Mouse (Mus musculus) intestine, embryonic 16.5 days (tissue): Measurements from ENCODE around the gene Zdhhc17. TPM values are rescaled to one million over a fixed set of nuclear protein-coding genes. Genes with fewer than 3 reads are reported as not detected.

Experiments used
- ATAC-seq: fragments of 200-750 bp; cut with Nextera tagmentation; 2 replicates; pipeline ENCODE4 v1.8.0; 2017; ENCODE audit warnings: moderate TSS enrichment, moderate library complexity
- H3K27ac ChIP-seq: fragments of 300-500 bp; sonication (generic); 2 replicates; pipeline ENCODE4 v1.5.1; 2014; ENCODE audit warnings: mild to moderate bottlenecking, low read length
- H3K27me3 ChIP-seq: fragments of 300-500 bp; sonication (generic); replicated peaks from 2 replicates; pipeline ENCODE4 v1.6.1; 2014; ENCODE audit warnings: low read length, control low read depth, mixed read lengths; ENCODE audit not compliant: control insufficient read depth, insufficient read depth
- H3K36me3 ChIP-seq: fragments of 300-500 bp; sonication (generic); 2 replicates; pipeline ENCODE4 v1.6.1; 2014; ENCODE audit warnings: low read length, control low read depth; ENCODE audit not compliant: control insufficient read depth, insufficient read depth
- H3K4me1 ChIP-seq: fragments of 300-500 bp; sonication (generic); 2 replicates; pipeline ENCODE4 v1.6.1; 2014; ENCODE audit warnings: low read length, control low read depth, mixed read lengths; ENCODE audit not compliant: control insufficient read depth, insufficient read depth
- H3K4me2 ChIP-seq: fragments of 300-500 bp; sonication (generic); 2 replicates; pipeline ENCODE4 v1.6.1; 2014; ENCODE audit warnings: low read depth, low read length, control low read depth
- H3K4me3 ChIP-seq: fragments of 300-500 bp; sonication (generic); 2 replicates; pipeline ENCODE4 v1.5.1; 2014; ENCODE audit warnings: mild to moderate bottlenecking, low read length
- H3K9ac ChIP-seq: fragments of 300-500 bp; sonication (generic); 2 replicates; pipeline ENCODE4 v1.6.1; 2014; ENCODE audit warnings: low read depth, low read length
- H3K9me3 ChIP-seq: fragments of 300-500 bp; sonication (generic); 2 replicates; pipeline ENCODE4 v1.6.1; 2016; ENCODE audit warnings: low read length, control low read depth; ENCODE audit not compliant: control insufficient read depth
- WGBS: fragments of 180-500 bp; shearing (Covaris S2); extraction: QIAGEN DNeasy Blood & Tissue Kit; methylation state at CpG from one replicate; pipeline ENCODE4 v1.1.7; 2014; 5-methylcytosine and 5-hydroxymethylcytosine counted together
- polyA plus RNA-seq: library from polyadenylated mRNA; unstranded; fragments of >200 nt; fragmentation: Nextera tagmentation; extraction: Ambion mirVana; gene quantifications from 2 replicates; pipeline ENCODE4 v1.2.1, GENCODE M21; 2015

Gene Zdhhc17
- polyA plus RNA-seq, 1 experiment from 2014 or later = 14.8 TPM

DNA sequence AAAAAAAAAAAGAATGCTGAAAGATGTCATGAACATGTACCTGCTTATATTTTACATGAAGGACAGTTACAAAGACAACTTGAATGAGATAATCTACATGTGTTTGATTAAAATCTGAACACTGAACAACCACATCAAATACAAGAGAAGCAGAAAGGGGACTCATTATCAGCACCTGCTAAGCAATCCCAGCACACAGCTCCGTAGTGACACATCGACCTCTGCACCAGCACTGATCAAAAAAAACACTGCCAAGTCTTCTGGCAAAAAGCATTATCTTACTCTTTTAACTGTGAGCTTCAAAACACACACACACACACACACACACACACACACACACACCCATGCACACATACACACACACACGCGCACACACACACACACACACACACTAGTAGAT, 58.2 kb downstream of the Zdhhc17 start:
- Histone ChIP-seq H3K9ac (no peak overlapping the region), H3K4me1 (peaks cover 3% of the 10 kb centered on the region; the same call in 1 of the 2 replicates), H3K27ac (no peak overlapping the region), H3K4me2 (no peak overlapping the region), H3K36me3 (no peaks in the 10 kb centered on the region; the same call in 1 of the 2 replicates), H3K27me3 (no peaks in the 10 kb centered on the region), H3K4me3 (no peak overlapping the region), H3K9me3 (no peaks in the 10 kb centered on the region)
- 64% methylated on average over 4 of the region's 4 CpGs for WGBS
- ATAC-seq = no peak

DNA sequence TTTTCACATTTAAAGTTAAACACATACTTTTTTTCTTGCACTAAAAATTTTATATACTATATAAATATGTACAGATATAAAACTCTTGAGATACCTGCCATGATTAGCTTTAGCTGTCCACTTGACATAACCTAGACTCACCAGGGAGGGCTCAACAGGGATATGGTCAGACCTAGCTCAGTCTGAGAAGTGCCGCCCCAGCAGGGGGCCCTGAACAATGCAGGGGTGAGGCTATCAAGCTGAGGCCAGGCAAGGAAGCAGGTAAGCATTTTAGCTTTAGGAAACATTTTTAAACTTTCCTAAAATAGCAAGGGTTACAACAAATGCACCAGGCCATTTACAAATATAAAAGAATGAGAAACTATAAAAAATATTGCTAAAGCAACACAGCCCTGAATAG, 58.8 kb downstream of the Zdhhc17 start:
- H3K4me2 ChIP-seq = no peak overlapping the region
- H3K36me3 ChIP-seq = no peaks in the 10 kb centered on the region; the same call in 1 of the 2 replicates
- H3K4me3 ChIP-seq = no peak overlapping the region
- H3K27me3 ChIP-seq = no peaks in the 10 kb centered on the region
- H3K4me1 ChIP-seq = peaks cover 3% of the 10 kb centered on the region; the same call in 1 of the 2 replicates
- no peaks in the 10 kb centered on the region for H3K9me3 ChIP-seq
- ATAC-seq = no peak
- 94% methylated on average over 1 of the region's 1 CpGs for WGBS
- H3K27ac ChIP-seq = no peak overlapping the region
- no peak overlapping the region for H3K9ac ChIP-seq

DNA sequence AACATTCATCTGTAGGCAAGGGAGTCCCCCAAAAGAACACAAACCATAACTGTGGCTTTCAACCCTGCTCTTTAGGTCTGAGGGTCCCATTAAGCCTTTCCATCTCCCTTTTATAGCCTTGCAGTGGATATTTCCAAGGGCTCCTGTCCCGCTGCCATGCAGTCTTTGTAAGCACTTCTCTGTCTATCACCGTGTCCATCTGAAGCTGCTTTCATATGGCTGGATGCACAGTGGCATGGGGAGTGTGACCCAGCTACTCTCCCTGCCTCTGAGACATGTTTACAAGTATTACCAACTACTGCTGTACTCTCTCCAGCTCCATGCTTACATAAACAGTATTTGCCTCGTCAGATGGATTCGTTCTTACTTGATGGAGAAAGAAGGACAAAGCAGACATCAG, 62.4 kb downstream of the Zdhhc17 start:
- WGBS = 80% methylated on average over 4 of the region's 4 CpGs
- Histone ChIP-seq H3K4me2 (no peak overlapping the region), H3K27ac (no peak overlapping the region), H3K4me3 (no peak overlapping the region), H3K36me3 (0 out of 2 replicates have a peak, but pooled peaks cover 2% of the 10 kb centered on the region), H3K9me3 (no peaks in the 10 kb centered on the region), H3K9ac (no peak overlapping the region), H3K27me3 (no peaks in the 10 kb centered on the region), H3K4me1 (peaks cover 3% of the 10 kb centered on the region; the same call in 1 of the 2 replicates)
- no peak for ATAC-seq

DNA sequence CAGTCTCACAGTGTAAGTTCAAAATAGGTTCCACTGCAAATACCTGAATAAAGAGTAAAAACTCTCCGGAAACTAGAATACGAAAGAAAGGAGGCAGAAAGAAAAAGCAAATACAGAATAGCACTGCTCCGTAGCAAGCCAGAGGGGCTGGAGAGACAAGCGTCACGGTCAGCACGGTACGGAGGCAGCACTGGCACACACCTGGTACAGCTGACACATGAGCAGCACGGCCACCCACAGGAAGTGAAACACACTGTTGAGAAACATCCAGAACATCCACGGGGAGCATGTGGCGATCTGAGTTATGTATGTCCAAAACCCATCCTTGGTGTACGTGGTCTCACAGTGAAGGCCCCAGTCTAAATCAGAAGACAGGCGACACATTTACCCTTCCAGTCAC, 64.0 kb downstream of the Zdhhc17 start:
- H3K27me3 ChIP-seq = no peaks in the 10 kb centered on the region
- no peaks in the 10 kb centered on the region for H3K9me3 ChIP-seq
- H3K4me1 ChIP-seq = no peaks in the 10 kb centered on the region
- WGBS = 83% methylated on average over 12 of the region's 12 CpGs
- no peak overlapping the region for H3K27ac ChIP-seq
- H3K36me3 ChIP-seq = 0 out of 2 replicates have a peak, but pooled peaks cover 3% of the 10 kb centered on the region
- ATAC-seq = no peak
- H3K9ac ChIP-seq = no peak overlapping the region
- H3K4me2 ChIP-seq = no peak overlapping the region
- no peak overlapping the region for H3K4me3 ChIP-seq

DNA sequence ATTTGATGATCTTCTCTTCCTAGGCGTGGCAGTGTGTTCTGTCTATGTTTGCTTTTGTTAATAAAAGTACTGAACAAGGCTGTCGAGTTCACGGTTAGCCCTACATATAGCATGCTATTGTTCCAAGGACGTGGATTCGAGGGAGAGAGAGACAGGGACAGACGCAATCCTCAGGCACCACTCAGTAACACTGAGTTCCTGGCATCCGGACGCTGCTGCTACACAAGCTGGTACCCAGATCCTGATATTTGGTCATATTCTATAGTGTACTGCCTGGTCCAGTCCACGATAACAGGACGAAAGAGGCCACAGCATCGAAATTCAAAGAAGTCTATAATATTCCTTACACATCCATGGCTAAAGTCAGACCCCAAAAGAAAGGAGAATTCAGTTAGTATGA, 65.8 kb downstream of the Zdhhc17 start:
- H3K9ac ChIP-seq = no peak overlapping the region
- no peaks in the 10 kb centered on the region for H3K9me3 ChIP-seq
- no peak overlapping the region for H3K27ac ChIP-seq
- ATAC-seq = no peak
- H3K27me3 ChIP-seq = no peaks in the 10 kb centered on the region
- no peaks in the 10 kb centered on the region for H3K4me1 ChIP-seq
- H3K4me2 ChIP-seq = no peak overlapping the region
- 0 out of 2 replicates have a peak, but pooled peaks cover 3% of the 10 kb centered on the region for H3K36me3 ChIP-seq
- H3K4me3 ChIP-seq = no peak overlapping the region
- 90% methylated on average over 11 of the region's 11 CpGs for WGBS

DNA sequence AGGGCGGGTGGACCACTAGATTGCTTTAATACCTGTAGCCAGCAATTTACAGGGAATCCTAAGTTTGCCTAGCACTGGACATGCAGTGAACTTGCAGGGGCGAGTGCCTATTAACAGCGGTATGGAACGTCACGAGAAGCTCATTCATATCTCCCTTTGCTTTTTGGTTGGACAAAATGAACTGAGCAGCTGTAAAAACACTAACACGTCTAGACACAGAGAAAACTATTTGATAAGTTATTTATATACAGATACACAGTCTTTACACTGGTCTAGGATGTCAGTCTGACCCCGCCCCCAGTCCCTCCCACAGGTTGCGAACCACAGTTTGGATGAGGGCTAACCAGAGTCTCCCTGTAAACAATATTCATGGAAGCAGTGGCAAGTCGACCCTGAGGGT, 67.1 kb downstream of the Zdhhc17 start:
- ATAC-seq = no peak
- Histone ChIP-seq H3K4me3 (no peak overlapping the region), H3K4me2 (no peak overlapping the region), H3K9ac (no peak overlapping the region), H3K27me3 (no peaks in the 10 kb centered on the region), H3K9me3 (no peaks in the 10 kb centered on the region), H3K4me1 (no peaks in the 10 kb centered on the region), H3K27ac (no peak overlapping the region), H3K36me3 (peaks cover 9% of the 10 kb centered on the region; the same call in 1 of the 2 replicates)
- WGBS = 84% methylated on average over 9 of the region's 9 CpGs

DNA sequence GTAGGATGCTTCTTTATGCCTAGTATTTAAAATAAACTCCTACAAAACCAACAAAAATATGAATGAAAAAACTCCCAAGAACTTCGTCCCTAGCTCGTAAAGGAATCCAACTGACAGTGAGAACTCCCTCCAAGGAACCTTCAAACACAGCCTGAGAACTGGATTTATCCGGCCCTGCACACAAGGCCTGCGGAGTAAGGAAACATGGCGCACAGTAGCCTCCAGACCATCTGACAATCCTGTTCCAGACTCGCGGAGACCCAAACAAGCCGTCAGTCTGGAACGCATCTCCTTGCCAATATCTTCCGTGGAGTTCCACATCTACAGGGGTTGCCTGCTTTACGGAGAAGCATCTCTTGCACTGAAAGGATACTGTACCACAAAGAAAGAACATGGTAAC, 68.0 kb downstream of the Zdhhc17 start:
- no peak overlapping the region for H3K9ac ChIP-seq
- no peak overlapping the region for H3K4me3 ChIP-seq
- H3K27me3 ChIP-seq = no peaks in the 10 kb centered on the region
- WGBS = 86% methylated on average over 11 of the region's 11 CpGs
- no peak overlapping the region for H3K27ac ChIP-seq
- ATAC-seq = no peak
- H3K9me3 ChIP-seq = no peaks in the 10 kb centered on the region
- H3K36me3 ChIP-seq = peaks cover 9% of the 10 kb centered on the region; the same call in 1 of the 2 replicates
- H3K4me2 ChIP-seq = no peak overlapping the region
- H3K4me1 ChIP-seq = no peaks in the 10 kb centered on the region

DNA sequence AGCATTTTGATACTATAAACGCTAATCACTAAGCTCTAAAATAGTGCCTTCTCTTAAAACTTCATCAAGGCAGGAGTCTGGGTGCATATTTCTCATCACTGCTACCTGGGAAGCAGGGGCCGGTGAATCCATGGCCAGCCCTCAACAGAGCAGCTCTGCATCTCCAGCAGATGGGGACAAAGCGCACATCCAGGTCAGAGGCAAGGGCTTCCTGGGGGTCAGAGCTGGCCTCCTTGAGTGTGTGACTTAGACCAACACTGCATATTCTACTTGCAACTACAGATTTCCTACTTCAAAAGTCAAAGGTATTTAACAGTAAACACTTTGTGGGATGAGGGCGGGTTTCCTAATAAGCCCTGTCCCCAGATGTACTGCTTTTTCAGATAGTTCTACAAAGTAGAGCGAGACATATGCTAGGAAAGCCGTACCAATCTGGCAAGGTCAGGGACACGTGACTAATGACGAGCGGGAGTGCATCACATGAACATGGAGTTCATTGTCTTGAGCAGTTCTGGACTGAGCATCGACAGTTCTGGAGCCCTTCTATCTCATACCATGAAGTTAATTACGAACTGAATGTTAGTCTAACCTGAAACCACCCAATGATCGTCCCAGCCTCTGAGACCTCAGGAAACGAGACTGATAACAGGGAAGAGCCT, 69.1 kb downstream of the Zdhhc17 start:
- Histone ChIP-seq H3K9me3 (no peaks in the 10 kb centered on the region), H3K4me2 (no peak overlapping the region), H3K36me3 (peaks cover 9% of the 10 kb centered on the region), H3K4me3 (no peak overlapping the region), H3K9ac (no peak overlapping the region), H3K27me3 (no peaks in the 10 kb centered on the region), H3K27ac (no peak overlapping the region), H3K4me1 (no peaks in the 10 kb centered on the region)
- ATAC-seq = no peak
- WGBS = 85% methylated on average over 13 of the region's 13 CpGs

DNA sequence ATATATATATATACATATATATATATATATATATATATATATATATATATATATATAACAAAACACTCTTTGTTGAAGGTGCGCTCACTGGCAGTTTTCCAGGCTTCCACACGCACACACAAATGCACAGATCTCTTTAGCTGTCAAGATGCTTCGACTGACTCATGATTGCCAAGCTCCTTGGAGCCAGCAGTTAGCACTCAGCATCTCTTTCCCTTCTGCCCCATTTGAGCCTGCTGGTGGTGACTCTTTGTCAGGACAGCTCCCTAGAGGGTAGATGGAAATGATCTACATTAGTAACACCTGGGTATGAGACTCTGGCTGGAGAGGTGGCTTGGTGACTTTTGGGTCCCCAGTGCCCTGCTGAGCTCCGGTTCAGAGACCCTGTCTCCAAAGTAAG, 70.2 kb downstream of the Zdhhc17 start:
- ATAC-seq = no peak
- Histone ChIP-seq H3K27ac (no peak overlapping the region), H3K9me3 (no peaks in the 10 kb centered on the region), H3K4me3 (no peak overlapping the region), H3K4me1 (no peaks in the 10 kb centered on the region), H3K9ac (no peak overlapping the region), H3K4me2 (no peak overlapping the region), H3K36me3 (peaks cover 9% of the 10 kb centered on the region), H3K27me3 (no peaks in the 10 kb centered on the region)
- WGBS = 71% methylated on average over 4 of the region's 4 CpGs
